Mouse (Mus musculus) C2C12 (cell line): ENCODE measurements around the gene Nudt14.

ENCODE experiments used
- CEBPB ChIP-seq: IDR thresholded peaks from one replicate; pipeline ENCODE4 v1.6.1; 2011; ENCODE audit warnings: low read depth, mild to moderate bottlenecking, control low read depth, moderate library complexity
- CTCF ChIP-seq: IDR thresholded peaks from one replicate; pipeline ENCODE4 v1.5.1; 2011; ENCODE audit not compliant: control insufficient read depth, insufficient read depth, insufficient read length
- MAX ChIP-seq: IDR thresholded peaks from one replicate; pipeline ENCODE4 v1.6.1; 2011; ENCODE audit warnings: mild to moderate bottlenecking, control low read depth
- MYOD1 ChIP-seq: IDR thresholded peaks from one replicate; pipeline ENCODE4 v1.6.1; 2011; ENCODE audit warnings: low read depth; ENCODE audit not compliant: control insufficient read depth, insufficient read length
- MYOG ChIP-seq: IDR thresholded peaks from one replicate; pipeline ENCODE4 v1.6.1; 2011; ENCODE audit not compliant: control insufficient read depth, insufficient read length; ENCODE audit errors: extremely low read depth
- USF1 ChIP-seq: IDR thresholded peaks from one replicate; pipeline ENCODE4 v1.6.1; 2011; ENCODE audit warnings: low read depth, mild to moderate bottlenecking, control low read depth, moderate library complexity

- TF ChIP-seq CTCF (peak; percentile 15), USF1 (no peak), MYOD1 (no peak), MAX (no peak), MYOG (no peak), CEBPB (no peak)
Observed at GRCm38 (mm10) chr12:112938873-112939565, 2.9 kb downstream of the Nudt14 start.
